16 mouse cellular contexts compared by ENCODE assay signal in the genomic region with DNA sequence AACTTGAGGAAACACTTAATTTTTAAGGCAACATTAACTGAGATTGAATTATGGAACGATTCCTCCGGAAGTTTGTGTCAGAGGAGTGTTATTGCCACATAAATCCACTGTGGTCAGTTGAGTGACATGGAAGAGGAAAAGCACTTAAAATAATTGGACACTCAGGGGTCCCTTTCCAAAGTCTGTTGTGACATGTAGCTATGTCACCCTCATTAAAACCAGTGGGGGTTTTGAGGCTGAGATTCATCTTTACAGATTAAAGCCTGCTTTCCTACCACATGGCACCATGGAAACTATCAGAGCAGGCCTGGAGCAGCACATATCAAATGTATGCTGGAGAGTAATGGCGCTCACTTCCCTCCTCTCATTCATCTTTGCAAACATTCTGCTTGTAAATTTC. TPM values are rescaled to one million over a fixed set of nuclear protein-coding genes. Genes with fewer than 3 reads are reported as not detected.
A peak's percentile ranks its signal among the peaks of the same experiment; 100 is the strongest.
DNase-seq lines count a peak whose midpoint lies in the region; ATAC-seq and TF ChIP-seq lines count a peak whose summit lies in the region.
"Had no signal": no experiment of that assay in that cellular context is flagged by ENCODE, and none has a peak within 500 bp of the region (broad histone marks: within the 10 kb centered on the region; RNA-seq: fewer than 3 reads in every experiment).

No protein-coding gene starts in this region.

- H3K27me3 ChIP-seq in kidney, embryonic 14.5 days (ENCODE audit: control insufficient read depth, insufficient read depth, low read length): no peaks in the 10 kb centered on the region
- H3K27me3 ChIP-seq in midbrain, embryonic 15.5 days (replicated peaks): no peaks in the 10 kb centered on the region
- no peaks in the 10 kb centered on the region for H3K27me3 ChIP-seq in midbrain, postnatal 0 days (ENCODE audit: insufficient read depth, low read length)
- no peaks in the 10 kb centered on the region for H3K27me3 ChIP-seq in midbrain, embryonic 16.5 days (ENCODE audit: control insufficient read depth, insufficient read depth, low read depth, low read length)
- H3K27me3 ChIP-seq: heart, embryonic 12.5 days; lung, embryonic 15.5 days; Patski had no signal

- WGBS in kidney, embryonic 14.5 days: 22% methylated on average over 3 of the region's 3 CpGs
- WGBS in midbrain, embryonic 15.5 days: 72% methylated on average over 3 of the region's 3 CpGs
- whole genome bisulfite sequencing in midbrain, postnatal 0 days: 71% methylated on average over 3 of the region's 3 CpGs
- 69% methylated on average over 3 of the region's 3 CpGs for WGBS in midbrain, embryonic 16.5 days

- H3K27ac ChIP-seq in kidney, embryonic 14.5 days (ENCODE audit: low read depth, low read length): no peak overlapping the region
- H3K27ac ChIP-seq in midbrain, embryonic 15.5 days: no peak overlapping the region
- no peak overlapping the region for H3K27ac ChIP-seq in midbrain, postnatal 0 days (ENCODE audit: low read depth, low read length)
- no peak overlapping the region for H3K27ac ChIP-seq in midbrain, embryonic 16.5 days (ENCODE audit: low read length)
- H3K27ac ChIP-seq: lung, embryonic 15.5 days had no signal

- no peak for DNase-seq in kidney, adult 11 months
- DNase-seq in midbrain, postnatal 0 days (ENCODE audit: low spot score): no peak
- no peak for DNase-seq in adrenal gland, postnatal 25 days
- DNase-seq: adrenal gland, postnatal 14 days; cerebellum, adult 8-10 months; thymus, postnatal 25 days had no signal

- no peaks in the 10 kb centered on the region for H3K36me3 ChIP-seq in kidney, embryonic 14.5 days (ENCODE audit: control insufficient read depth, insufficient read depth, low read length)
- H3K36me3 ChIP-seq in midbrain, embryonic 15.5 days (replicated peaks): no peaks in the 10 kb centered on the region
- no peaks in the 10 kb centered on the region for H3K36me3 ChIP-seq in midbrain, postnatal 0 days (ENCODE audit: insufficient read depth, low read length)
- H3K36me3 ChIP-seq in midbrain, embryonic 16.5 days (ENCODE audit: control insufficient read depth, insufficient read depth, low read length): no peaks in the 10 kb centered on the region
- H3K36me3 ChIP-seq: heart, embryonic 12.5 days; lung, embryonic 15.5 days had no signal

- no peaks in the 10 kb centered on the region for H3K4me1 ChIP-seq in kidney, embryonic 14.5 days (ENCODE audit: control insufficient read depth, insufficient read depth, low read length)
- no peaks in the 10 kb centered on the region for H3K4me1 ChIP-seq in midbrain, embryonic 15.5 days
- no peaks in the 10 kb centered on the region for H3K4me1 ChIP-seq in midbrain, postnatal 0 days (ENCODE audit: insufficient read depth, low read length)
- H3K4me1 ChIP-seq in midbrain, embryonic 16.5 days (ENCODE audit: control insufficient read depth, insufficient read depth, low read length): no peaks in the 10 kb centered on the region
- H3K4me1 ChIP-seq: heart, embryonic 12.5 days; lung, embryonic 15.5 days had no signal

- no peak overlapping the region for H3K4me3 ChIP-seq in kidney, embryonic 14.5 days (ENCODE audit: low read length)
- no peak overlapping the region for H3K4me3 ChIP-seq in midbrain, embryonic 15.5 days
- no peak overlapping the region for H3K4me3 ChIP-seq in midbrain, postnatal 0 days (ENCODE audit: low read depth, low read length)
- H3K4me3 ChIP-seq in midbrain, embryonic 16.5 days (ENCODE audit: low read depth, low read length): no peak overlapping the region
- H3K4me3 ChIP-seq: heart, embryonic 12.5 days; lung, embryonic 15.5 days had no signal

- H3K9me3 ChIP-seq in kidney, embryonic 14.5 days (ENCODE audit: control insufficient read depth, low read length): no peaks in the 10 kb centered on the region
- no peaks in the 10 kb centered on the region for H3K9me3 ChIP-seq in midbrain, embryonic 15.5 days
- no peaks in the 10 kb centered on the region for H3K9me3 ChIP-seq in midbrain, postnatal 0 days (ENCODE audit: low read length)
- H3K9me3 ChIP-seq in midbrain, embryonic 16.5 days (replicated peaks; ENCODE audit: control insufficient read depth, low read length, poor library complexity, severe bottlenecking): no peaks in the 10 kb centered on the region
- H3K9me3 ChIP-seq: heart, embryonic 12.5 days; lung, embryonic 15.5 days had no signal

- H3K9ac ChIP-seq in kidney, embryonic 14.5 days (ENCODE audit: low read depth, low read length): no peak overlapping the region
- H3K9ac ChIP-seq in midbrain, embryonic 15.5 days: no peak overlapping the region
- no peak overlapping the region for H3K9ac ChIP-seq in midbrain, postnatal 0 days (replicated peaks; ENCODE audit: low read length, poor library complexity, severe bottlenecking)
- no peak overlapping the region for H3K9ac ChIP-seq in midbrain, embryonic 16.5 days (ENCODE audit: low read depth, low read length)
- H3K9ac ChIP-seq: heart, embryonic 12.5 days; lung, embryonic 15.5 days had no signal

- H3K4me2 ChIP-seq in kidney, embryonic 14.5 days (replicated peaks; ENCODE audit: low read depth, low read length): no peak overlapping the region
- H3K4me2 ChIP-seq in midbrain, embryonic 15.5 days: no peak overlapping the region
- H3K4me2 ChIP-seq in midbrain, postnatal 0 days (ENCODE audit: low read depth, low read length, poor library complexity, severe bottlenecking): no peak overlapping the region
- H3K4me2 ChIP-seq in midbrain, embryonic 16.5 days (ENCODE audit: low read length): no peak overlapping the region
- H3K4me2 ChIP-seq: heart, embryonic 12.5 days; liver, embryonic 11.5 days; lung, embryonic 15.5 days had no signal

- no peak for TF ChIP-seq CTCF in midbrain, postnatal 0 days (IDR thresholded peaks at IDR 0.05)

- peak; percentile 62 for ATAC-seq in kidney, embryonic 14.5 days (ENCODE audit: low FRiP score, low TSS enrichment)
- 0 out of 2 replicates have a peak, but pooled peaks have one; percentile 63 for ATAC-seq in midbrain, embryonic 15.5 days (replicated peaks)
- no peak for ATAC-seq in midbrain, postnatal 0 days (ENCODE audit: low FRiP score)
- ATAC-seq in granulocyte monocyte progenitor cell, adult 5-6 weeks (replicated peaks; ENCODE audit: poor library complexity, severe bottlenecking): peak; percentile 73
- peak; percentile 62; the same call in 1 of the 2 replicates for ATAC-seq in midbrain, embryonic 16.5 days
- ATAC-seq: activated CD4-positive, CD25-positive, alpha-beta regulatory T cell, adult 4 months; hindbrain, embryonic 16.5 days; Patski had no signal

RNA-seq across cellular contexts. Expression of gene Agmo, which starts 31.2 kb away (rescaled TPM):
- polyA plus RNA-seq in kidney, embryonic 14.5 days (2014; fragmentation: Nextera tagmentation; extraction: Ambion mirVana): 0.09 and 0.39 TPM in 2 replicates
- 0.69 and 1.1 TPM in 2 replicates for polyA plus RNA-seq in midbrain, embryonic 15.5 days (2015; fragmentation: Nextera tagmentation; extraction: Ambion mirVana)
- total RNA-seq in midbrain, postnatal 0 days (2014; rRNA removed): 2.0 and 2.5 TPM in 2 replicates
- 2.1 and 2.2 TPM in 2 replicates for polyA plus RNA-seq in midbrain, postnatal 0 days (2015; fragmentation: Nextera tagmentation; extraction: Ambion mirVana)
- 5.6 TPM in 1 of 2 replicates, not detected in the other for total RNA-seq in granulocyte monocyte progenitor cell, adult 5-6 weeks (2014; fragmentation: Nextera tagmentation)
- 0.26 and 0.95 TPM in 2 replicates for total RNA-seq in granulocyte monocyte progenitor cell, adult 5-6 weeks (2017)
- 0.63 and 0.79 TPM in 2 replicates for polyA plus RNA-seq in midbrain, embryonic 16.5 days (2015; fragmentation: Nextera tagmentation; extraction: Ambion mirVana)
- total RNA-seq in adrenal gland, postnatal 25 days (2021): 5.4 and 5.9 TPM in 2 replicates
- polyA plus RNA-seq: Patski had no signal
